Mouse (Mus musculus): ENCODE results near the gene Cyp4f13. TPM values are rescaled to one million over a fixed set of nuclear protein-coding genes. Genes with fewer than 3 reads are reported as not detected.

Cyp4f13 gene
- polyA plus RNA-seq, 1 experiment from 2014 or later = 20.8 TPM

DNA sequence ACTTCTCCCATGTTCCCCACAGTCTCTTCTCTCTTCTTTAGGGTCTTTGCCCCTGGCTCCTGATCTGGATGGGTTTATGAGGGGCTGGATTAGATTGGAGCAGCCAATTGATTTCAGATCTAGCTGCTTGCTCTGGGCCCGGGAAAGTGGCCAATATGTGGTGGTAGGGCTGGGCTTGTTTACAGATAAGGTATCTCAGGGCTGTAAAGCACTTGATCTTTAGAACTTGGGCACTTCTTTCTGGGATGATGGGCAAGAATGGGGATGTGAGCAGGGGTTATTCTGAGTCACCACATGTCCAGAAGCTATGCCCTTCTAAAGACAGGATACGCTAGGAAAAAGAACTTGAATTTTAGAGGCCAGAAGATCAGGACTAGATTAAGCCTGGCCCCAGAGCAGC lies 28.1 kb downstream of the Cyp4f13 start:
- Histone ChIP-seq H3K27ac (ENCODE audit: low read length) (no peak overlapping the region), H3K4me2 (replicated peaks; ENCODE audit: low read depth, low read length) (no peak overlapping the region), H3K4me3 (ENCODE audit: low read depth, low read length) (no peak overlapping the region), H3K36me3 (ENCODE audit: insufficient read depth, low read length) (no peaks in the 10 kb centered on the region), H3K4me1 (ENCODE audit: insufficient read depth, low read depth, low read length) (no peaks in the 10 kb centered on the region), H3K9ac (replicated peaks; ENCODE audit: low read depth) (no peak overlapping the region), H3K27me3 (replicated peaks; ENCODE audit: insufficient read depth, low read length) (no peaks in the 10 kb centered on the region), H3K9me3 (ENCODE audit: low read length) (no peaks in the 10 kb centered on the region)
- 64% methylated on average over 2 of the region's 2 CpGs for WGBS
- ATAC-seq (no peak), DNase-seq (ENCODE audit: low spot score) (no peak)
- TF ChIP-seq EP300 (IDR thresholded peaks at IDR 0.05) = no peak
- TF ChIP-seq CTCF (IDR thresholded peaks at IDR 0.05) = no peak

DNA sequence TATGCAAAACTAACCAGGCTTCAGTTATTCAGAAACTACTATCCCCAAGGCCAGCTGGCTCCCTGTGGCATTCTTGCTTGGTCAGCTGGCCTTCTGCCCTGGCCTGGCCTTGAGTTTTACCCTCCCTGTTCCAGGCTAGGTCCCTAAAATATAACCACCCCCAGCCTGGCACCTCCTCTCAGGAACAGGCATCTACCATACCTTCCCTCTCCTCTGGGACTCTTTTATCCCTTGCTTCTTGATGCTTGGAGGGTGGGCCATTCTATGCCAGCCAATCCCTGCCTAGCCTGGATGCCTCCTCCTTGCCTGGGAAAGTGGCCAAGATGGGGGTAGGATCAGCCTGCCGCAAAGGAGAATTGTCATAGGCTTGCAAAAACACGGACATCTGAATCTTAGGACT lies 30.1 kb downstream of the Cyp4f13 start, which contains the start of gene Cyp4f14:
Gene Cyp4f14, minus strand, starts transcription at position 212 of the 400 bp plus-strand sequence.
- Histone ChIP-seq H3K36me3 (ENCODE audit: insufficient read depth, low read length) (no peaks in the 10 kb centered on the region), H3K27ac (ENCODE audit: low read length) (no peak within 1 kb of the TSS), H3K9me3 (ENCODE audit: low read length) (no peaks in the 10 kb centered on the region), H3K4me1 (ENCODE audit: insufficient read depth, low read depth, low read length) (no peaks in the 10 kb centered on the region), H3K4me2 (replicated peaks; ENCODE audit: low read depth, low read length) (no peak within 1 kb of the TSS), H3K9ac (replicated peaks; ENCODE audit: low read depth) (no peak within 1 kb of the TSS), H3K27me3 (replicated peaks; ENCODE audit: insufficient read depth, low read length) (no peaks in the 10 kb centered on the region), H3K4me3 (ENCODE audit: low read depth, low read length) (no peak within 1 kb of the TSS)
- WGBS = 48% methylated on average over 2 of the region's 2 CpGs
- TF ChIP-seq EP300 (IDR thresholded peaks at IDR 0.05) (no peak), CTCF (IDR thresholded peaks at IDR 0.05) (no peak)
- ATAC-seq (no peak), DNase-seq (ENCODE audit: low spot score) (no peak)

- no peak overlapping the region for H3K9ac ChIP-seq (replicated peaks; ENCODE audit: low read depth)
- H3K4me1 ChIP-seq (ENCODE audit: insufficient read depth, low read depth, low read length) = no peaks in the 10 kb centered on the region
- no peak for ATAC-seq
- H3K36me3 ChIP-seq (ENCODE audit: insufficient read depth, low read length) = no peaks in the 10 kb centered on the region
- no peak overlapping the region for H3K27ac ChIP-seq (ENCODE audit: low read length)
- no peaks in the 10 kb centered on the region for H3K27me3 ChIP-seq (replicated peaks; ENCODE audit: insufficient read depth, low read length)
- no peak for DNase-seq (ENCODE audit: low spot score)
- no peaks in the 10 kb centered on the region for H3K9me3 ChIP-seq (ENCODE audit: low read length)
- no peak overlapping the region for H3K4me2 ChIP-seq (replicated peaks; ENCODE audit: low read depth, low read length)
- 82% methylated on average over 1 of the region's 1 CpGs for WGBS
- TF ChIP-seq EP300 (IDR thresholded peaks at IDR 0.05) (no peak), CTCF (IDR thresholded peaks at IDR 0.05) (no peak)
- no peak overlapping the region for H3K4me3 ChIP-seq (ENCODE audit: low read depth, low read length)
Measured at GRCm38 (mm10) chr17:32916075-32916474, 31.1 kb downstream of the Cyp4f13 start.

- H3K36me3 ChIP-seq (ENCODE audit: insufficient read depth, low read length) = no peaks in the 10 kb centered on the region
- DNase-seq (ENCODE audit: low spot score) = no peak
- H3K27ac ChIP-seq (ENCODE audit: low read length) = no peak overlapping the region
- no peak for ATAC-seq
- H3K9me3 ChIP-seq (ENCODE audit: low read length) = no peaks in the 10 kb centered on the region
- no peak overlapping the region for H3K4me2 ChIP-seq (replicated peaks; ENCODE audit: low read depth, low read length)
- TF ChIP-seq EP300 (IDR thresholded peaks at IDR 0.05) (no peak), CTCF (IDR thresholded peaks at IDR 0.05) (no peak)
- H3K9ac ChIP-seq (replicated peaks; ENCODE audit: low read depth) = no peak overlapping the region
- H3K4me1 ChIP-seq (ENCODE audit: insufficient read depth, low read depth, low read length) = no peaks in the 10 kb centered on the region
- H3K4me3 ChIP-seq (ENCODE audit: low read depth, low read length) = no peak overlapping the region
- 74% methylated on average over 10 of the region's 10 CpGs for WGBS
- no peaks in the 10 kb centered on the region for H3K27me3 ChIP-seq (replicated peaks; ENCODE audit: insufficient read depth, low read length)
Measured at GRCm38 (mm10) chr17:32906172-32906571, 41.0 kb downstream of the Cyp4f13 start.

GRCm38 (mm10) chr17:32905239-32905638 lies 42.0 kb downstream of the Cyp4f13 start:
- Histone ChIP-seq H3K27ac (ENCODE audit: low read length) (no peak overlapping the region), H3K4me1 (ENCODE audit: insufficient read depth, low read depth, low read length) (no peaks in the 10 kb centered on the region), H3K4me3 (ENCODE audit: low read depth, low read length) (no peak overlapping the region), H3K4me2 (replicated peaks; ENCODE audit: low read depth, low read length) (no peak overlapping the region), H3K27me3 (replicated peaks; ENCODE audit: insufficient read depth, low read length) (no peaks in the 10 kb centered on the region), H3K36me3 (ENCODE audit: insufficient read depth, low read length) (no peaks in the 10 kb centered on the region), H3K9me3 (ENCODE audit: low read length) (no peaks in the 10 kb centered on the region), H3K9ac (replicated peaks; ENCODE audit: low read depth) (no peak overlapping the region)
- WGBS = 17% methylated on average over 19 of the region's 19 CpGs
- DNase-seq (ENCODE audit: low spot score) (peak; percentile 29), ATAC-seq (no peak)
- TF ChIP-seq CTCF (IDR thresholded peaks at IDR 0.05) = peak; percentile 72
- TF ChIP-seq EP300 (IDR thresholded peaks at IDR 0.05) = no peak

DNA sequence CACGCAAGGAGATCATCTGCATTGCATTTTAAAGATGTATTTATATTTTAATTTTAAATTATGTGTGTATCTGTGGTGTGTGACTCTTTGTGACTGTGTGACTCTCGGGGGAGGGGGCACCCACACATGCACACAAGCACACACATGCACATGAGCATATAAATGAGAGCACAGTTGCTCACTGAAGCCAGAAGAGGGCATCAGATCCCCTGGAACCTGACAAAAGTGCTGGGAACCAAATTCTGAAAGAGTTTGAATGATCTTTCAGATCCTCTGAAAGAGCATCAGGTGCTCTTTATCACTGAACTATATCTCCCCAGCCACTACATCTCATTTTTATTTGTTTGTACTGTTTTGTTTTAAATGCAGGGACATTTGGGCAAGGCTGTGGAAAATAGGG lies 42.8 kb downstream of the Cyp4f13 start:
- no peaks in the 10 kb centered on the region for H3K27me3 ChIP-seq (replicated peaks; ENCODE audit: insufficient read depth, low read length)
- DNase-seq (ENCODE audit: low spot score) (no peak), ATAC-seq (no peak)
- no peak overlapping the region for H3K4me3 ChIP-seq (ENCODE audit: low read depth, low read length)
- H3K9me3 ChIP-seq (ENCODE audit: low read length) = no peaks in the 10 kb centered on the region
- TF ChIP-seq CTCF (IDR thresholded peaks at IDR 0.05) (peak; percentile 59), EP300 (IDR thresholded peaks at IDR 0.05) (no peak)
- no peaks in the 10 kb centered on the region for H3K4me1 ChIP-seq (ENCODE audit: insufficient read depth, low read depth, low read length)
- no peak overlapping the region for H3K27ac ChIP-seq (ENCODE audit: low read length)
- no peaks in the 10 kb centered on the region for H3K36me3 ChIP-seq (ENCODE audit: insufficient read depth, low read length)
- H3K4me2 ChIP-seq (replicated peaks; ENCODE audit: low read depth, low read length) = no peak overlapping the region
- 47% methylated on average over 2 of the region's 2 CpGs for WGBS
- no peak overlapping the region for H3K9ac ChIP-seq (replicated peaks; ENCODE audit: low read depth)

Measured in lung, postnatal 0 days (tissue).